Mouse (Mus musculus) layer of hippocampus, adult 18-20 months (tissue): ENCODE data around the gene Rfpl4. TPM values are rescaled to one million over a fixed set of nuclear protein-coding genes. Genes with fewer than 3 reads are reported as not detected.
"Not testable (repeated sequence)": the region's sequence is repeated elsewhere in the genome, so short reads cannot be mapped to it uniquely, and the experiment has no call there.

ENCODE experiments used
- DNase-seq, 2 experiments: peaks; one replicate each; pipeline ENCODE4 v3.0.0; 2022; ENCODE audit warnings: low spot score in 2 of 2
- microRNA-seq, 2 experiments: library from miRNA; unstranded; fragments of <30 nt; microRNA quantifications; one replicate each; pipeline ENCODE4 v1.2.0; 2021
- total RNA-seq, 2 experiments: library from RNA; stranded (reverse); gene quantifications; 2 replicates each; pipeline ENCODE4 v1.2.3; 2021

Gene Rfpl4
- total RNA-seq, 2 experiments from 2014 or later: not detected

DNA sequence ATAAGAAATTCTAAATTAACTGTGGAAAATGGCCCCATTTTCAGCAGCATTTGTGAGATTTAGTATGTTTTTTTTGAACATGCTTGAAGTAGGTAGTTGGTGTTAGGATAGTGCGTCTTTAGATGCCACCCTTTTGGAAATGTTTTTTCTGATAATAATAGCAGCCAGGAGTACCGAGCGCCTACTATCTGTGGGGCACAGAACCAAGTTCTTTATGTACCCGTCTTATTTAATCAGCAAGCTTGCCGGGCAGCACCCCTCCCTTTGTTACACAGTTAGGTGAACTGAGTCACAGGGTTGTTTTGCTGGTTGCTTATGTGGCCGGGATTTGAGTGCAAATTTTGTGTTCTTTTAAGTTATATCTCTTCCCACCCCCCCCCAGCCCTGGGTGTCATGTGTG is 35.5 kb downstream of the Rfpl4 start:
- peak in 1 of 2 experiments; percentile 50 for DNase-seq

DNA sequence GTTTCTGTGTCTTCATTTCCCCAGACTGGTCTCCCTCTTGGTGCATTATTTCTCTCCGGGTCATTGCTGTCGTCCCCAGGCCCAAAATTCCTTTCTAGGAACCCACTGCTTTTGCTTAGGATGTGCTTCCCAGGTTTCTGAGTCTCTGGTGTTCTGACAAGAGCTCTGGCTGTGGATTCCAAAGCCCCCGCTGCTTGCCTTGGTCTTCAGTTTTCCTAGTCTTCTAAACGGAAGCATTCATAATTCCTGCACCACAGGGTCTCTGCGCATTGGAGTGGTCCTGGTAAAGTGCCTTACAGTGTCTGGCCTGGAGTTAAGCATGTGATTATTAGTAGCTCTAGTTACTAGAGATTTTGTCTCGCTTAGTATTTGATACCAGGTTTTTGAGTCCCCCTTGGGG is 35.9 kb downstream of the Rfpl4 start:
- no peak for DNase-seq

DNA sequence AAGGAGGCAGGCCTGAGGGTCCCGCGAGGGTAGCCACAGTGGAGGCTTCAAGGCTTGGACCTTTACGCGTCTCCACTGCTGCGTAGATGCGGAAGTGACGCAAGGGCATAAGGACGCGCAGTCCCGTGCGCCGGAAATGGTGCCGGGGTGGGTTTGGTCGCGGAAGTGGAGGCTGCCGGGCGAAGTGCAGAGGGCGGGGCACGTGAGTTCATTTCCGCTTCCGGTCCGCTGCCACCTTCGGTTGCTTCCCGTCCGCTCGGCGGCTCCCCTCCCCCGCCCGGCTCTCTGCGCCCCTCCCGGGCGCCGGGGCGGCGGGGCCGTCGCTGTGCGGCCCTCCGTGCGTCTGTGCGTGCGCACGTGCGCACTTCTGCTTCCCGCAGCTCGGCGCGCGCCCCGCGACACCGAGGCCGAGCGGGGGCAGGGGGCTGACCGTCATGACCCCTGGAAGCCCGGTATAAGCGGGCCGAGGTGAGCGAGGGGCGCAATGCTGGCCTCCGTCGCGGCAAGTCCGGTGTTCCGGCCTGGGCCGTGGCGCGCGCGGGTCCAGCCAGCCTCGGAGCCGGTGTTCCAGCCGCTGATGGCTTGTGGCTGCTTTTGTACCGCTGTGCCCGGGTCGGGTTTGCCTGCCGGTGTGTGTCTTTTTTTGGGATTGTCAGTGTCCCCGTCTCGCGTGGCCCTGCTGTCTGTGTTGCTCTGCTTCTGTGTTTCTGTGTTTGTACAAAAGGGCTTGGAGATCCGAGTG is 36.6 kb downstream of the Rfpl4 start, which contains the start of gene Epn1:
Gene Epn1, plus strand, starts transcription at position 226 of the 742 bp plus-strand sequence.
- peak; percentile 97 for DNase-seq

DNA sequence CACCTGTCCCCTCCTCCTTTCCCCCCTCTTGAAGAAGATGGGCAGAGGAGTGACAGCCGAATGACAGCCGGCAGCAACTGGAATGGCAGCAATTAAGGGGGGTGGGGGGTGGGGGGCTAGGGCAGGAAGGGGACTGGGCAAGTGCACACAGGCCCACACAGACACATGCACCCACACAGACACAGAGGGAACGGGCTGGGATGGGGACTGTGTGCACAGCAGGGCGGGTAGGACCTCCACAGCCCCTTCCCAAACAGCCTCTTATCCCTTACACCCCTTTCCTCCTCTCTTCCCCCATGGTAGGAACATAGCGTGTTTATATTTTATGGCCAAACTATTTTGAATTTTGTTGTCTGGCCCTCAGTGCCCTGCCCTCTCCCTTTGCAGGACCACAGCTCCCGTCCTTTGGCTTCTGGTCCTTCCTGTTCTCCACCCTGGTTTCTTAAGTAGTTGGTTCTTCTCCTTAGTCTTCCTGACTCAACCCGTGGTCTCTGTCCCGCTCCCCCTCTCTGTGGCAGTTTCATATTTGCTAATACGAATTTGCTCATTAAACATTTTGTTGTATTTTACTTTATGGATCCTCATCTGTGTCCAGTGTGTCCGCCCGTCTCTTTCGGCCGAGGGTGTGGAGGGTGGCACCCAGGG is 37.3 kb downstream of the Rfpl4 start:
- DNase-seq: not testable (repeated sequence)

DNA sequence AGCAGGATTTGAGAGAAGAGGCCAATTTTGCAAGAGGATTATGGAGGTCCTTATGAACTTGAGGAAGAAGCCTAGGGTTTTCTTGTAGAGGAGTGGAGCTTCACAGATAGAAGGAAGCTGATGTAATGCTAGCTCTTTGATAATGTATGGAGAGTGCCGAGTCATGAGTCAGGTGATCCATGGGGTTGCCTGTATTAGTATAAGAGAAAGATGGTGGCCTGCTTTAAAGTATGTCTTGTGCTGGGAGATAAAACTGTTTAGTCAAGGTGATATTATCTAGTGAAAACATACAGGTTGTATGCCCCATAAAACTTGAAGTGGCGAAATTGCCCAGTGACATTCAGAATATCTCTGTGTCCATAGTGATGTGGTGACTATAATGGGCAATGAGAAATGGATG is 39.8 kb downstream of the Rfpl4 start:
- DNase-seq: no peak

DNA sequence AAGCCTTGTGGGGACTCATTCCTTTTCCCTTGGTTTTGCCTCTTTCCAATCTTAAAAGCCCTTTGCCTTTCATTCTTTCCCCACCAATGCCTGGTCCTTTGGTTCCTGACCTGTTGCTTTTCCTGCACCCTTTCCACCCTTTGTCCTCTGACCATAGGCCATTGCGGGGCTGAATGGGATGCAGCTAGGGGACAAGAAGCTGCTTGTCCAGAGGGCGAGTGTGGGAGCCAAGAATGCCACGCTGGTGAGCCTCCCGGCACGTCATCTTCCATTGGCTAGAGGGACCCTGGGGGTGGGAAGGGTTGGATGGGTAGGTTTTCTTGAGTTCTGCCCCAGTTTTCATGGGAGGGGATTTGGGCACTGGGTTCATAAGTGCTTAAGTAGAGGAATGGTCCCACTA is 41.8 kb downstream of the Rfpl4 start:
- no peak for DNase-seq

DNA sequence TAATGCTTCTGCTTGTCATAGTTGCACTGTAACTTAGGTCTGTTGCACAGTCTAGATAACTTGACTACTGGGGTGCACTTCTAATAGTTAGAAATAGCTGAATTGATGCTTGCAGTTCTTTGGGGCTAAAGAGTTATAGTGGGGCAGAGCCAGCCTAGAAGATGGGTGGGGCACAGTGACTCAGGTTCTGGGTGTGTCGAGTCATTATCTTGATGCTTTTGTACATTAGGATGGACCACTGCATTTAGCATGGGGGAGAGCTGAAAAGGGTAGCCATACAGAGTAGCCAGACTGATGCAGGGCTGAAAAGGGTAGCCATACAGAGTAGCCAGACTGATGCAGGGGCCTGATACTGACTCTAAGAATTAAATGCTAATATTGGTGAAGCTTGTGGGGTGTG is 43.2 kb downstream of the Rfpl4 start:
- DNase-seq: no peak

DNA sequence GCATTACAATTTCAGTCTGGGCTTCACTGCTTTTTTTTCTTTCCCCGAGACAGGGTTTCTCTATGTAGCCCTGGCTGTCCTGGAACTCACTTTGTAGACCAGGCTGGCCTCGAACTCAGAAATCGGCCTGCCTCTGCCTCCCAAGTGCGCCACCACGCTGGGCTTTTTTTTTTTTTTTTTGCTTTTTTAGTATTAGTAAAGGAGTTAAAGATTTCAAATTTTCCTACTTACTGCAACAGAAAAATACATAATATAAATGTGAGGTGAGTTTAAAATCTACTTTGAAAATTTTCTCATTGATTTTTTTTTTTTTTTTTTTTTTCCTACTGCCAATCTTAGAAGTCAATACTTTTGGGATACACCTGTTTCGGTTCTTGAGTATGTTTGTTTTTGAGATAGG is 51.9 kb downstream of the Rfpl4 start:
- DNase-seq: no peak

DNA sequence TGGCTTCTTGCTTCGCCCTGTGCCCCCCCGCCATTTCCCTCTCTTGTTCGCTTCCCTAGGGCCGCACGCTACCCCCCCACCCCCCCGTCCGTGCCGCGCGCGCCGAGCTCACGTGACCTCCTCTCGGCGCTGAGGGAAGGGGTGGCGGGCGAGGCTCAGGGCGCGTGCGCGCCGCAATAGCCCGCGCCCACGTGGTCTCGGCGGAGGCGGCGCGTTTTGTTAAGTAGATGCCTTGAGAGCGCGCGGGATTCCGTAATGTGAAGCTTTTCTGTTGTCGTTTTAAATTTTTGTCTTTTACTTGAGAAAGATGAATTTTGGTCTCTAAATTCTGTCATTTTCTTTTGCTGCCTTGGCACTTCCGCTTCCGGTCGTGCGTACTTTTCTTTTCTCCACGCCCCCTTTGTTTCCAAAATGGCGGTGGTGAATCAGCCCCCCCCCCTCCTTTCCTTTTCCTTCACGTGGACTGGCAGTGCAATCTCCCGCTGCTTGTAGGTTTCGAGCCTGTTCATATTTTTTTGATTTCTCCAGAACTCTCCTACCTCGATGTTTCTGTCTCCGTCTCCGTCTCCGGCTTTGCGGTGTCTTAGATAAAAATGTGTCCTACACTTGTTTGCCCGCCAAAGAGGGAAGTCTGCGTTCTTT is 54.3 kb downstream of the Rfpl4 start:
- DNase-seq: no peak

DNA sequence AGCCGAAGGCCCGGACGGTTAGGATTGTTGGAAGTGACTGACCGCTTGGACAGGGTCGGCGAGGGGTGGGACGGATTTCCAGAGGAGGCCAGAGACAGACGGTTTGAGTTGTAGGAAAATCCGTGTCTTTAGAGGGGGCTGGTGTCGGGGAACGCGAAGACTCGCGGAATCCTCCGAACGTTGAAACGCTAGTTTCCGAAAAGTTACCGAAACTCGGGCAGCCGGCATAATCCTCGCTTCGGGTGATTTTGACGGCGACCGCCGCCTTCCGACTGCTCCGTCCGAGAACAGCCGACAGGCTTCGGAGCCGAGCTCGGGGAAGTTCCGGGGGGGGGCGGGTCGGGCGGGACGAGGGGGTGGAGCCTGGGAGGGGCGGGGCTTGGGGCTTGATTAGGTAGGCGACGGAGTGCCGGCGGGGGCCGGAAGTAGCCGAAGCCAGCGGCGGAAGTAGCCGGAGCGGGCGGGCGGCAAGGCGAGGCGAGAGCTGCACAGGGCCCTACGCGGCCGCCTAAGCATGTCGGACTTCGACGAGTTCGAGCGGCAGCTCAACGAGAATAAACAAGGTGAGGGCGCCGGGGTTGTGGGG is 54.9 kb downstream of the Rfpl4 start, which contains the start of gene U2af2:
Gene U2af2, plus strand, starts transcription at position 370 of the 586 bp plus-strand sequence.
- DNase-seq: peak; percentile 89 to 95

DNA sequence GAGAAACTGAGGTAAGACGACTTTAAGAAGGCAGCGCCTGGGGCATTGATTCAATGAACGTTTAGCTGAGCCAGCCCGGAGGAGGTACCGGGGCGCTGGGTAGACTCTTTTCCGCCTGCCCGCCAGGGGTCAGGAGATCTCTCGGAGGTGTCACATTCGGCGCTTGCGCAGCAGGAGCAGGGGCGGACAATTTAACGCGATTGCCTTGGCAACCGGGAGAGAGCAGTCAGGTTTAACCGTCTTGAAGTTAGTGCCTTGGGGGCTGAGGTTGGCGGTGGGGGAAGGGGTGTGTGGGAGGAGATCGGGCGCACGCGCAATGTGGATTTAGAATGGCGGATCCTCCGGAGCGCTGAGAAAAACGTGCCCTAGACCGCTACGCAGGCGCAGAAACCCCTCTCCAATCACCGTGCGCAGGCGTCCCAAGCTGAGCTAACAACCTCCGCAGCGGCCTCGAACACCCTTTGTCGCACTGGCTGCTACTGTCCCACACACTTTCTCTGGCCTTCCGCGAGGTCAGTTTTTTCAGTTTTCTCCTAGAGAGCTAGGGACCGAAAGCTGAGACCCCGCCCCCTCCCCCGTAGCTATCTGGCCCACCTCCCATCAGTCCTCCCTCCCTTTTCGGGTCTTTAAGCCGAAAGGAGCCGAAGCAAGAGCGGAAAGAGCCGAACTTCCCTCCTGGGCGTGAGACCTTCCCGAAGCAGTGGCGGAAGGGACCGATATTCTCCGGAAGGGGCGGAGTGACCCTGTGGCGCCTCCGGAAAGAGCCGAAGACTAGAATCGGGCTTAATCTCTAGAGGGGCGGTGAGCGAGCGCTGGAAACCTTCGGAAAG is 55.6 kb downstream of the Rfpl4 start:
- peak; percentile 97 to 100 for DNase-seq

DNA sequence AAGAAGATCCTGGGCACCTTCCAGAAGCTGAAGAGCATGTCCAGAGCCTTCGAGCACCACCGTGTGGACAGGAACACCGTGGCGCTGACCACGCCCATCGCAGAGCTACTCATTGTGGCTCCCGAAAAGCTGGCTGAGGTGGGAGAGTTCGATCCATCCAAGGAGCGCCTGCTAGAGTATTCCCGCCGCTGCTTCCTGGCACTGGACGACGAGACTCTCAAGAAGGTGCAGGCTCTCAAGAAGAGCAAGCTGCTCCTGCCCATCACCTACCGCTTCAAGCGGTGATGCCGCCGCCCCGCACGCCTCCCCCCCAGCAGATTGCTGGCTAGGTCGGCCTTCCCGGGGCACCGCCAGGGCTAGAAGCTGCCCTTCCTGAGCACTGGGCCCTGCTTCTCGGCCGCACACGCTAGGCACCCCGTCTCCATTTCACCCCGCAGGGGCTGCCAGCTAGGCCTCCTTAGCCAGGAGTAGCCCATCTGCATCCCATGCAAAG is 56.5 kb downstream of the Rfpl4 start:
- peak in 1 of 2 experiments; percentile 79 for DNase-seq

Small RNAs within 50 kb of the gene (microRNA-seq; reads per million reads assigned to microRNA genes)
- gene Gm26217: 0 reads per million in 2 experiments

Other genes with a start within 250 kb of the Rfpl4 start
- 1 to 10 TPM; 4.4 to 6.3 TPM for gene Isoc2b, start 246.7 kb downstream of the Rfpl4 start, total RNA-seq
- 10 to 100 TPM; 14.9 to 15.9 TPM for gene Isoc2a, start 239.8 kb downstream of the Rfpl4 start, total RNA-seq
- under 1 TPM in 1 of 2 experiments, not detected in 1; 0.25 TPM for gene Gm36210, start 210.4 kb downstream of the Rfpl4 start, total RNA-seq
- 10 to 100 TPM; 13.9 to 15.1 TPM for gene Zfp628, start 201.7 kb downstream of the Rfpl4 start, total RNA-seq
- gene Nat14, start 194.9 kb downstream of the Rfpl4 start, total RNA-seq: 100 to 1,000 TPM; 114 to 119 TPM
- 1 to 10 TPM; 1.8 to 2.6 TPM for gene Ssc5d, start 191.2 kb downstream of the Rfpl4 start, total RNA-seq
- gene Sbk2, start 152.5 kb downstream of the Rfpl4 start, total RNA-seq: under 1 TPM; 0.17 to 0.38 TPM
- 1 to 10 TPM in 1 of 2 experiments, under 1 TPM in 1; 0.62 to 1.0 TPM for gene Sbk3, start 145.8 kb downstream of the Rfpl4 start, total RNA-seq
- 10 to 100 TPM; 27.2 to 34.9 TPM for gene Zfp579, start 120.8 kb downstream of the Rfpl4 start, total RNA-seq
- 1 to 10 TPM; 8.4 TPM for gene Zfp524, start 102.5 kb downstream of the Rfpl4 start, total RNA-seq
- 10 to 100 TPM; 20.8 to 24.5 TPM for gene Fiz1, start 102.3 kb downstream of the Rfpl4 start, total RNA-seq
- gene Gm44973, start 101.5 kb downstream of the Rfpl4 start, total RNA-seq: not detected
- 10 to 100 TPM; 35.9 TPM for gene Zfp865, start 96.6 kb downstream of the Rfpl4 start, total RNA-seq
- gene Ccdc106, start 96.4 kb downstream of the Rfpl4 start, total RNA-seq: 10 to 100 TPM; 60.6 to 68.5 TPM
- under 1 TPM in 1 of 2 experiments, not detected in 1; 0.45 TPM for gene 4632433K11Rik, start 82.8 kb downstream of the Rfpl4 start, total RNA-seq
- gene Zfp784, start 78.5 kb downstream of the Rfpl4 start, total RNA-seq: 1 to 10 TPM; 4.3 to 5.1 TPM
- gene Zfp580, start 65.4 kb downstream of the Rfpl4 start, total RNA-seq: 10 to 100 TPM; 28.7 to 31.7 TPM
- 100 to 1,000 TPM; 181 TPM for gene U2af2, start 54.8 kb downstream of the Rfpl4 start, total RNA-seq
- 100 to 1,000 TPM; 558 to 565 TPM for gene Epn1, start 36.7 kb downstream of the Rfpl4 start, total RNA-seq
- gene Rasl2-9, start 9.0 kb upstream of the Rfpl4 start, total RNA-seq: not detected
- not detected for gene Vmn1r55, start 32.7 kb upstream of the Rfpl4 start, total RNA-seq
- not detected for gene Vmn1r56, start 79.8 kb upstream of the Rfpl4 start, total RNA-seq
- not detected for gene Vmn1r57, start 101.5 kb upstream of the Rfpl4 start, total RNA-seq
- gene Gm5065, start 233.6 kb upstream of the Rfpl4 start, total RNA-seq: not detected
- gene Nlrp2, start 234.1 kb upstream of the Rfpl4 start, total RNA-seq: not detected